Mouse (Mus musculus): ENCODE results near the gene Gal3st3. TPM values are rescaled to one million over a fixed set of nuclear protein-coding genes. Genes with fewer than 3 reads are reported as not detected.

Gene Gal3st3
- polyA plus RNA-seq, 1 experiment from 2014 or later: 5.8 TPM

DNA sequence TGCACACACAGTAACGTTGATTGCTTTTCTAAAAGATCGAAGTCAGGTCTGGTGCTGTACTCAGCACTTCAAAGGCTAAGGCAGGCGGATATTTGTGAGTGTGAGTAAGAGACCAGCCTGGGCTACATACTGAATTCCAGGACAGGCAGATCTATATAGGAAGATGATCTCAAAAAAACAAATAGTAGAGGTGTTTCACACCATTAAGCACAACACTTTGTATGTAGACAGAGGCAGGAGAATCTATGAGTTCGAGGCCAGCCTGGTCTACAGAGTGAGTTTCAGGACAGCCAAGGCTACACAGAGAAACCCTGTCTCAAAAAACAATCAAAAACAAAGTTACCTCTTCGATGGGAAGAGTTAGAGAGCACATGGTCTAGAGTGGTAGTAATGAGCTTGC is 22.4 kb upstream of the Gal3st3 start:
- 88% methylated on average over 5 of the region's 5 CpGs for WGBS
- Histone ChIP-seq H3K4me2 (replicated peaks) (no peak overlapping the region), H3K36me3 (peaks cover 61% of the 10 kb centered on the region), H3K9me3 (replicated peaks) (no peaks in the 10 kb centered on the region), H3K9ac (no peak overlapping the region), H3K27me3 (no peaks in the 10 kb centered on the region), H3K27ac (replicated peaks) (no peak overlapping the region), H3K4me3 (replicated peaks) (no peak overlapping the region), H3K4me1 (peaks cover 21% of the 10 kb centered on the region)
- no peak for ATAC-seq (ENCODE audit: insufficient number of reproducible peaks, low FRiP score, low TSS enrichment, low read depth)

DNA sequence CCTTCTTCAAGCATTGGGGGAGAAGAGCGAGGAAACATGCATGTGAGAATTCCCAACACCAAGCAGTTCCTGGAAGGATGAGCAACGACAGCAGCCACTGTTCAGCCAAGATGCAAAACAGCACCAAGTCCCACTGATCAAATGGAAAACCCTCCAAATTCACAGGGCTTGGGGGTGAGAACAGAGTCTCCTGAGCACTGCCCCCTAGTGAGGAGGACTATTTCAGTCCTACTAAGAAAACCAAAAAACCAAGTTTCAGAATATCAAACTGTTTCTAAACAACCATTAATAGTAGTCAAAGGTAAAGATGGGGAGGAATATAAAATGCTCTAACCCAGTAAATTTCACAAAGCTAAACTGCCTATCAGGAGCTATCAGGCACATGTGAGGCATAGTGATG is 21.6 kb upstream of the Gal3st3 start:
- ATAC-seq (ENCODE audit: insufficient number of reproducible peaks, low FRiP score, low TSS enrichment, low read depth): no peak
- Histone ChIP-seq H3K9ac (no peak overlapping the region), H3K27ac (replicated peaks) (no peak overlapping the region), H3K4me2 (replicated peaks) (no peak overlapping the region), H3K4me1 (peaks cover 17% of the 10 kb centered on the region), H3K9me3 (replicated peaks) (no peaks in the 10 kb centered on the region), H3K36me3 (peaks cover 69% of the 10 kb centered on the region), H3K27me3 (no peaks in the 10 kb centered on the region), H3K4me3 (replicated peaks) (no peak overlapping the region)
- 89% methylated on average over 2 of the region's 2 CpGs for WGBS

DNA sequence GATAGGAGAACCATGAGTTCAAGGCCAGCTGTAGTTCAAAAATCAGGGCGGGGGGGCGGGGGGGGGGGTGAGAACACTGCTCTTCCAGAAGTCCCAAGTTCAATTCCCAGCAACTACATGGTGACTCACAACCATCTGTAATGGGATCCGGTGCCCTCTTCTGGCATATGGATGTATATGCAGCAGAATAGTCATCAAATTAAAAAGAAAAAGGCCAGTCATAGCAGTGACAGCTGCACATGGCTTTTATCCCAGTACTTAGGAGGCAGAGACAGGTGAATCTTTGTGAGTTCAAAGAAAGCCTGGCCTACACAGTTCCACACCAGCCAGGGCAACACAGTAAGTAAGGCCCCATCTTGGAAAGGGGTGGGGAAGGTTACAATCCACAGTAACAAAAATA is 21.0 kb upstream of the Gal3st3 start:
- Histone ChIP-seq H3K9me3 (replicated peaks) (no peaks in the 10 kb centered on the region), H3K27me3 (no peaks in the 10 kb centered on the region), H3K4me3 (replicated peaks) (no peak overlapping the region), H3K27ac (replicated peaks) (no peak overlapping the region), H3K4me2 (replicated peaks) (no peak overlapping the region), H3K36me3 (peaks cover 75% of the 10 kb centered on the region), H3K4me1 (peaks cover 11% of the 10 kb centered on the region), H3K9ac (no peak overlapping the region)
- no peak for ATAC-seq (ENCODE audit: insufficient number of reproducible peaks, low FRiP score, low TSS enrichment, low read depth)
- 84% methylated on average over 3 of the region's 3 CpGs for WGBS

DNA sequence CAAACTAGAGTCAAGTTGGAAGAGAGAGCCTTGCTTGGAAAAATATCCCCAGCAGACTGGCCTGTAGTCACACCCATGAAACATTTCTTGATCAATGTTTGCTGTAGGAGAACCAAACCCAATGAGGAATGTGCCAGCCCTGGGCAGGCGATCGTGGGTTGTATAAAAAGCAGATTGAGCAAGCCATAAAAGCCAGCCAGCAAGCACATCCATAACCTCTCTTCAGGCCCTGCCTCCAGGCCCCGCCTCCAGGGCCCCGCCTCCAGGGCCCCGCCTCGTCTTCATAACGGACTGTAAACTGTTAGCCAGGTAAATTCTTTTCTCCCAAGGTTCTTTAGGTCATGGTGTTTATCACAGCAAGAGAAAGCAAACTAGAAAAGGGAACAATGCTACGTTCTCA is 19.8 kb upstream of the Gal3st3 start:
- no peak overlapping the region for H3K4me2 ChIP-seq (replicated peaks)
- peaks cover 87% of the 10 kb centered on the region for H3K36me3 ChIP-seq
- no peak for ATAC-seq (ENCODE audit: insufficient number of reproducible peaks, low FRiP score, low TSS enrichment, low read depth)
- no peak overlapping the region for H3K9ac ChIP-seq
- no peak overlapping the region for H3K4me3 ChIP-seq (replicated peaks)
- no peaks in the 10 kb centered on the region for H3K27me3 ChIP-seq
- H3K4me1 ChIP-seq: peaks cover 9% of the 10 kb centered on the region
- WGBS: 79% methylated on average over 8 of the region's 8 CpGs
- no peaks in the 10 kb centered on the region for H3K9me3 ChIP-seq (replicated peaks)
- H3K27ac ChIP-seq (replicated peaks): no peak overlapping the region

DNA sequence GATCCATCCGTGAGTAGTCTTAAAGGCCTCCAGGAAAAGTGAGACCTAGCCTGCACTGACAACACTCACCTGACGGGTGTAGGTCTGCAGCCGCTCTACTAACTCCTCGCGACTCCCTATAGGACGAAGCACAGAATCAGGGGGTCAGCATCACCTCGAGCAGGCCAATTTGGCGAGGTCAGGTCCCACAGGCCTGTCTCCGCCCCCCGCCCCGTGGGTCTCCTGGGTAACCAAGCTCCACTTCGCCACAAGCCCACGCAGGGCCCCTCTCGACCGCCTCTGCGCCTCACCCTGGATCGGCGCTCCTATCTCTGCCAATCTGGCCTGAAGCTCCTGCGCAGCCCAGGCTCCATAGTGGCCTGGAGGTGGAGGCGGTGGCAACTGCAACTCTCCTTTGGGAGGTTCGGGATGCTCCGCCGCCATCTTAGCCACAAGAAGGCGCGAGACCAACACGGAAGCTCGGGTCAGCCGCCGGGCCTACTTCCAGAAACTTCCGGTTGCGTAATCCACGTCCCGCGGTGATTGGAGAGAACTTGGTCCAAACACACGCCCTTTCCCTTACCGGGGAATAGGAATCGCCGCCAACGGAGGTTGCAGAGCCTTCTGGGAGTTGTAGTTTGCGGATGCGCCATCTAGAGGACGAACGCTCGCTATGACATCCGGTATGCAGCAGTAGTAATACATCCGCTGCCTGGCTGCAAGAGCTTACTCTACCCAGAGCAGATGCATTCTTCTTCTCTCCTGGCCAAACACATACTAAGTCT is 3.0 kb upstream of the Gal3st3 start, which contains the start of gene Sf3b2:
Gene Sf3b2 (minus strand): TSS at position 484 of the 764 bp plus-strand sequence.
- peak; percentile 96 for ATAC-seq (ENCODE audit: insufficient number of reproducible peaks, low FRiP score, low TSS enrichment, low read depth)
- Histone ChIP-seq H3K36me3 (peaks cover 28% of the 10 kb centered on the region), H3K27ac (replicated peaks) (peak within 1 kb of the TSS; percentile 90), H3K27me3 (no peaks in the 10 kb centered on the region), H3K4me1 (peaks cover 41% of the 10 kb centered on the region), H3K9me3 (replicated peaks) (no peaks in the 10 kb centered on the region), H3K4me2 (replicated peaks) (peak within 1 kb of the TSS; percentile 72), H3K4me3 (replicated peaks) (peak within 1 kb of the TSS; percentile 97), H3K9ac (peak within 1 kb of the TSS; percentile 81)
- under 1% methylated on average over 46 of the region's 46 CpGs for WGBS

DNA sequence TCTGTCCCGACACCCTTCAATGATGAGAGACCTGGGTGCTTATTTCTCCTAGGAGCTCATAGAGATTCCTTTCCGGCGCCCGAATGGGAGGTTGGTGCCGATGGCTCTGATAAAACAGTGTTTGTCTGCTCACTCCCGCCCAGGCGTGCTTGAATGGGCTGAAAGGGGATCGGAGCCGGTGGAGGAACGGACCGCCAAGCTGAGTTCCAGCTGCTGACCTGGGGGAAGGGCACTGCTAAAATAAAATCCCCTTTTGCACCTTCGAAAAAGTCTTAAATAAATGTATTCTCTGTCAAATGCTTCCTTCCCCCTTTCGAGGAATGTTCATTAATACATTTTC is 2.4 kb upstream of the Gal3st3 start:
- H3K9me3 ChIP-seq (replicated peaks): no peaks in the 10 kb centered on the region
- H3K4me2 ChIP-seq (replicated peaks): peak overlapping the region; percentile 72
- peak; percentile 45 for ATAC-seq (ENCODE audit: insufficient number of reproducible peaks, low FRiP score, low TSS enrichment, low read depth)
- peak overlapping the region; percentile 37 for H3K9ac ChIP-seq
- H3K4me3 ChIP-seq (replicated peaks): peak overlapping the region; percentile 97
- H3K36me3 ChIP-seq: peaks cover 23% of the 10 kb centered on the region
- peaks cover 41% of the 10 kb centered on the region for H3K4me1 ChIP-seq
- WGBS: 7% methylated on average over 13 of the region's 13 CpGs
- H3K27ac ChIP-seq (replicated peaks): peak overlapping the region; percentile 85
- H3K27me3 ChIP-seq: no peaks in the 10 kb centered on the region

DNA sequence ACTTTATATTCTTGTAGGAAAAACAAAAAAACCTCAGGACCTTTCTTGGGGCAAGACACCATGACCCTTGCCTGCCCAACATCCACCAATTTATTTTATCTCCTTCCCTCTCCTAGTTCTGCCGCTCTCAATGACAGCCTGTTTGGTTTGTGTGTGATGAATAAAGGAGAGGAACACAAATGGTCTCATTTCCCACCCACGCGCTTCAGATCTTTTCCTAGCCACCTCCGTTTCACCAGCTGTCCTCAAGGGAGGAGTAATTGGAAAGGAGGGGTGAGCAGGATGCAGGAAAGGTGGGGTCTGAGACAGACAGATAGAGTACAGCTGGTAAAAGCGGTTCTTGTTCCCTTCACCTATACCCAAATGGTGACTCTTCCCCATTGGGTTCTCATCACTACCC is 1.5 kb upstream of the Gal3st3 start:
- Histone ChIP-seq H3K4me2 (replicated peaks) (no peak overlapping the region; the same call in 1 of the 2 replicates), H3K9ac (no peak overlapping the region)
- WGBS: 77% methylated on average over 5 of the region's 5 CpGs

DNA sequence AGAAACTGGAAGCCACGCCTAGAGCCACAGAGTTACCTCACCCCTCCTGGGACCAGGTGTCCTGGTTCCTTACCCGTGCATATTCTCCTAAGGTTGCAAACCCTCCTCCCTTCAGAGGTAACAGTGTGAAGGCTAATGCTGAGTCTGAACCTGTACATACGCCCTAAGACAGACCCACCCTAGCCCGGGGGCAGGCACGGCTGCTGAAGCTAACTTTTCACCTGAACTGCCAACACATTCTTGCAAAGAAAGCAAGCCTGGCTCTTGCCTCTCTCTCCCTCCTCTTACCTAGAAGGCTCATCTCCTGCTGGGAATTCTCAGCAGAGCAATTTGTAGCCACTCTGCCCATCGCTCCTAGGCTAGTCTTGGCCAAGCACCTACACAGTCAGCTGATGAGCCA is 2.5 kb downstream of the Gal3st3 start:
- ATAC-seq (ENCODE audit: insufficient number of reproducible peaks, low FRiP score, low TSS enrichment, low read depth): 0 out of 2 replicates have a peak, but pooled peaks have one; percentile 22
- H3K9me3 ChIP-seq (replicated peaks): no peaks in the 10 kb centered on the region
- WGBS: 65% methylated on average over 6 of the region's 6 CpGs
- H3K4me3 ChIP-seq (replicated peaks): no peak overlapping the region
- H3K36me3 ChIP-seq: no peaks in the 10 kb centered on the region
- H3K27me3 ChIP-seq: no peaks in the 10 kb centered on the region
- no peak overlapping the region for H3K9ac ChIP-seq
- no peak overlapping the region for H3K4me2 ChIP-seq (replicated peaks)
- peaks cover 24% of the 10 kb centered on the region for H3K4me1 ChIP-seq
- no peak overlapping the region for H3K27ac ChIP-seq (replicated peaks)

More for the DNA sequence above, 1.5 kb upstream of the Gal3st3 start:
- H3K9me3 ChIP-seq (replicated peaks): no peaks in the 10 kb centered on the region
- no peak for ATAC-seq (ENCODE audit: insufficient number of reproducible peaks, low FRiP score, low TSS enrichment, low read depth)
- no peaks in the 10 kb centered on the region for H3K27me3 ChIP-seq
- H3K4me3 ChIP-seq (replicated peaks): no peak overlapping the region
- H3K27ac ChIP-seq (replicated peaks): no peak overlapping the region
- H3K4me1 ChIP-seq: peaks cover 41% of the 10 kb centered on the region
- H3K36me3 ChIP-seq: peaks cover 13% of the 10 kb centered on the region

DNA sequence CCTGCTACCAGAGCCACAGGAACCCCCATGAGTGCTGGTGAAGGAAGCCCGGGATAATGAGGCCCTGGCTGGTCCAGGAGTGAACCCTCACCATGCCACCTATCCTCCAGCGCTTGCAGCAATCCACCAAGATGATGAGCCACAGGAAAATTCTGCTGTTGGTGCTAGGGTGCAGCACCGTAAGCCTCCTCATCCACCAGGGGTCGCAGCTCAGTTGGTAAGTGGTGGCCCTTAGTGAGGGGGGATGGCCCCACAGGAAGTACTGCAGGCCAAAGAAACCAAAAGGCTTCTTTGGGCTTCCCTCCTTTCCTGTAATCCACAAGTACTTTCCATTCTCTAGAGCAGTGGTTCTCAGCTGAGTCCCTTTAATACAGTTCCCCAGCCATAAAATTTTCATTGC is 4.3 kb downstream of the Gal3st3 start:
- Histone ChIP-seq H3K9ac (no peak overlapping the region), H3K36me3 (no peaks in the 10 kb centered on the region), H3K27me3 (no peaks in the 10 kb centered on the region), H3K4me2 (replicated peaks) (no peak overlapping the region), H3K9me3 (replicated peaks) (no peaks in the 10 kb centered on the region), H3K4me1 (peaks cover 22% of the 10 kb centered on the region), H3K4me3 (replicated peaks) (no peak overlapping the region), H3K27ac (replicated peaks) (no peak overlapping the region)
- WGBS: 16% methylated on average over 4 of the region's 4 CpGs
- ATAC-seq (ENCODE audit: insufficient number of reproducible peaks, low FRiP score, low TSS enrichment, low read depth): no peak

DNA sequence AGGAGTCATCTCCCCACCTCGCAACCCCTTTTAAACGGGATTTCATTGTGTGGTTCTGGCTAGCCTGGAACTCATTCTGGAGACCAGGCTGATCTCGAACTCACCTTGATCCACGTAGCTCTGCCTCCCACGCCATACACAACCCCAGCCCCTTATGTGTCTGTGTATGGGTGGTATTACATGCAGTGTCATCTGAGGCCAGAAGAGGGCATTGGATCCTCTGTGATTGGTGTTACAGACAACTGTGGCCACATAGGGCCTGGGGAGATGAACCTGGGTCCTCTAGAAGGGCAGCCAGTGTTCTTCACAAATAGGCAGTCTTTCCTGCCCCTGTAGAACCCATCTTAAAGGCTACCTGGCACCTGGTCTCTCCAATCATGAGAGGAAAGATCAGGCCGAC is 8.1 kb downstream of the Gal3st3 start:
- Histone ChIP-seq H3K27ac (replicated peaks) (no peak overlapping the region), H3K36me3 (no peaks in the 10 kb centered on the region), H3K4me2 (replicated peaks) (no peak overlapping the region), H3K27me3 (no peaks in the 10 kb centered on the region), H3K9ac (no peak overlapping the region), H3K9me3 (replicated peaks) (no peaks in the 10 kb centered on the region), H3K4me3 (replicated peaks) (no peak overlapping the region), H3K4me1 (peaks cover 8% of the 10 kb centered on the region; the same call in 1 of the 2 replicates)
- ATAC-seq (ENCODE audit: insufficient number of reproducible peaks, low FRiP score, low TSS enrichment, low read depth): no peak
- 85% methylated on average over 6 of the region's 6 CpGs for WGBS

DNA sequence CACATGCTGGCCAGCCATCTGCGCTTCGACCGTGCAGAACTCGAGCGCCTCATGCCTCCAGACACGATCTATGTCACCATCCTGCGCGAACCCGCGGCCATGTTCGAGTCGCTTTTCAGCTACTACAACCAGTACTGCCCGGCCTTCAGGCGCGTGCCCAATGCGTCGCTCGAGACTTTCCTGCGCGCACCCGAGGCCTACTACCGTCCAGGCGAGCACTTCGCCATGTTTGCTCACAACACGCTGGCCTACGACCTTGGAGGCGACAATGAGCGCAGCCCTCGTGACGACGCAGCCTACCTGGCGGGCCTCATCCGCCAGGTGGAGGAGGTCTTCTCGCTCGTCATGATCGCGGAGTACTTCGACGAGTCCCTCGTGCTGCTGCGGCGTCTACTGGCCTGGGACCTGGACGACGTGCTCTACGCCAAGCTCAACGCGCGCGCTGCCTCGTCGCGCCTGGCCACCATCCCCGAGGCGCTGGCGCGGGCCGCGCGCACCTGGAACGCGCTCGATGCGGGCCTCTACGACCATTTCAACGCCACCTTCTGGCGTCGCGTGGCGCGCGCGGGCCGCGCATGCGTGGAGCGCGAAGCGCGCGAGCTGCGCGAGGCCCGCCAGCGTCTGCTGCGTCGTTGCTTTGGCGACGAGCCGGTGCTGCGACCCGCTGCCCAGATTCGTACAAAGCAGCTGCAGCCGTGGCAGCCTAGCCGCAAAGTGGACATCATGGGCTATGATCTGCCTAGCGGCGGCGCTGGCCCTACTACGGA is 9.0 kb downstream of the Gal3st3 start:
- Histone ChIP-seq H3K4me2 (replicated peaks) (peak overlapping the region; percentile 43), H3K4me3 (replicated peaks) (peak overlapping the region; percentile 29), H3K9me3 (replicated peaks) (no peaks in the 10 kb centered on the region), H3K9ac (no peak overlapping the region), H3K27ac (replicated peaks) (no peak overlapping the region), H3K36me3 (no peaks in the 10 kb centered on the region), H3K4me1 (peaks cover 8% of the 10 kb centered on the region; the same call in 1 of the 2 replicates), H3K27me3 (no peaks in the 10 kb centered on the region)
- whole genome bisulfite sequencing: 39% methylated on average over 98 of the region's 98 CpGs
- no peak; the same call in 1 of the 2 replicates for ATAC-seq (ENCODE audit: insufficient number of reproducible peaks, low FRiP score, low TSS enrichment, low read depth)
